Mouse (Mus musculus): Measurements from ENCODE around the gene Hoxa1.

Gene Hoxa1

GRCm38 (mm10) chr6:52158276-52159051, at the start of gene Hoxa1:
Gene Hoxa1 (minus strand): TSS chr6:52158317.
- DNase-seq = peak; percentile 83

GRCm38 (mm10) chr6:52207684-52207976, 49.5 kb upstream of the Hoxa1 start:
- DNase-seq = no peak

GRCm38 (mm10) chr6:52206882-52207683, 49.0 kb upstream of the Hoxa1 start:
- DNase-seq = no peak

- DNase-seq = no peak
Measured at GRCm38 (mm10) chr6:52205638-52206621, 47.8 kb upstream of the Hoxa1 start.

- DNase-seq = no peak
Measured at GRCm38 (mm10) chr6:52205221-52205620, 47.1 kb upstream of the Hoxa1 start.

GRCm38 (mm10) chr6:52204050-52204752, 46.1 kb upstream of the Hoxa1 start, which contains the start of gene Hoxa5:
Gene Hoxa5 (minus strand): TSS chr6:52204587.
- DNase-seq = peak; percentile 90

- no peak for DNase-seq
Measured at GRCm38 (mm10) chr6:52203371-52204049, 45.4 kb upstream of the Hoxa1 start.

GRCm38 (mm10) chr6:52203121-52203370, 44.9 kb upstream of the Hoxa1 start:
- no peak for DNase-seq

- DNase-seq = no peak
Measured at GRCm38 (mm10) chr6:52202362-52203120, 44.4 kb upstream of the Hoxa1 start.

- no peak for DNase-seq
Measured at GRCm38 (mm10) chr6:52201269-52201668, 43.2 kb upstream of the Hoxa1 start.

- no peak for DNase-seq
Measured at GRCm38 (mm10) chr6:52200751-52201250, 42.7 kb upstream of the Hoxa1 start.

GRCm38 (mm10) chr6:52200073-52200750, 42.1 kb upstream of the Hoxa1 start:
- DNase-seq = peak; percentile 60

- DNase-seq = peak; percentile 69
Measured at GRCm38 (mm10) chr6:52197271-52197670, 39.2 kb upstream of the Hoxa1 start.

GRCm38 (mm10) chr6:52196811-52197210, 38.7 kb upstream of the Hoxa1 start:
- DNase-seq = no peak

GRCm38 (mm10) chr6:52194690-52195089, 36.6 kb upstream of the Hoxa1 start:
- DNase-seq = no peak

- DNase-seq = peak; percentile 91
Measured at GRCm38 (mm10) chr6:52191860-52192550, 33.9 kb upstream of the Hoxa1 start.

- no peak for DNase-seq
Measured at GRCm38 (mm10) chr6:52190906-52191810, 33.0 kb upstream of the Hoxa1 start, which contains the start of gene Hoxa4. Gene Hoxa4 (minus strand): TSS chr6:52191753.

- DNase-seq = no peak
Measured at GRCm38 (mm10) chr6:52190410-52190809, 32.3 kb upstream of the Hoxa1 start.

GRCm38 (mm10) chr6:52189909-52190308, 31.8 kb upstream of the Hoxa1 start:
- DNase-seq = no peak

Data from lung, postnatal 14 days (tissue).